In genomic region chr11:81764778-81765177, GRCm38 (mm10) we compare ENCODE assay signal across 18 mouse cellular contexts.
A peak's percentile ranks its signal among the peaks of the same experiment; 100 is the strongest.
DNase-seq lines count a peak whose midpoint lies in the region; ATAC-seq and TF ChIP-seq lines count a peak whose summit lies in the region.
"Had no signal": no experiment of that assay in that cellular context is flagged by ENCODE, and none has a peak within 500 bp of the region (broad histone marks: within the 10 kb centered on the region; RNA-seq: fewer than 3 reads in every experiment).

No protein-coding gene starts in this region.

- H3K27me3 ChIP-seq in hindbrain, postnatal 0 days (ENCODE audit: insufficient read depth, low read length): no peaks in the 10 kb centered on the region
- peaks cover 10% of the 10 kb centered on the region for H3K27me3 ChIP-seq in hindbrain, embryonic 12.5 days
- no peaks in the 10 kb centered on the region for H3K27me3 ChIP-seq in midbrain, postnatal 0 days (ENCODE audit: insufficient read depth, low read length)
- H3K27me3 ChIP-seq in midbrain, embryonic 16.5 days (ENCODE audit: control insufficient read depth, insufficient read depth, low read depth, low read length): no peaks in the 10 kb centered on the region
- H3K27me3 ChIP-seq: forebrain, embryonic 13.5 days; heart, embryonic 12.5 days; kidney, embryonic 15.5 days; liver, embryonic 13.5 days had no signal

- peak; percentile 40; the same call in 1 of the 2 replicates for TF ChIP-seq CTCF in hindbrain, postnatal 0 days (IDR thresholded peaks at IDR 0.05; ENCODE audit: low read depth)
- peak; percentile 54; the same call in 1 of the 2 replicates for TF ChIP-seq CTCF in midbrain, postnatal 0 days (IDR thresholded peaks at IDR 0.05)

- H3K9ac ChIP-seq in hindbrain, postnatal 0 days (replicated peaks; ENCODE audit: low read length): no peak overlapping the region
- no peak overlapping the region for H3K9ac ChIP-seq in hindbrain, embryonic 12.5 days
- H3K9ac ChIP-seq in midbrain, postnatal 0 days (replicated peaks; ENCODE audit: low read length, poor library complexity, severe bottlenecking): no peak overlapping the region
- H3K9ac ChIP-seq in midbrain, embryonic 16.5 days (ENCODE audit: low read depth, low read length): no peak overlapping the region
- H3K9ac ChIP-seq: forebrain, embryonic 13.5 days; heart, embryonic 12.5 days; kidney, embryonic 15.5 days; liver, embryonic 13.5 days had no signal

- no peak for ATAC-seq in hindbrain, postnatal 0 days
- ATAC-seq in hindbrain, embryonic 12.5 days (ENCODE audit: low FRiP score): no peak
- no peak for ATAC-seq in midbrain, postnatal 0 days (ENCODE audit: low FRiP score)
- no peak for ATAC-seq in midbrain, embryonic 16.5 days
- ATAC-seq: forebrain, embryonic 13.5 days had no signal

- H3K4me3 ChIP-seq in hindbrain, postnatal 0 days (ENCODE audit: low read length): no peak overlapping the region
- no peak overlapping the region for H3K4me3 ChIP-seq in hindbrain, embryonic 12.5 days
- H3K4me3 ChIP-seq in midbrain, postnatal 0 days (ENCODE audit: low read depth, low read length): no peak overlapping the region
- H3K4me3 ChIP-seq in midbrain, embryonic 16.5 days (ENCODE audit: low read depth, low read length): no peak overlapping the region
- H3K4me3 ChIP-seq: forebrain, embryonic 13.5 days; heart, embryonic 12.5 days; kidney, embryonic 15.5 days; liver, embryonic 13.5 days; myocyte had no signal

- no peaks in the 10 kb centered on the region for H3K9me3 ChIP-seq in hindbrain, postnatal 0 days (ENCODE audit: low read length)
- H3K9me3 ChIP-seq in hindbrain, embryonic 12.5 days (replicated peaks): no peaks in the 10 kb centered on the region
- H3K9me3 ChIP-seq in midbrain, postnatal 0 days (ENCODE audit: low read length): no peaks in the 10 kb centered on the region
- H3K9me3 ChIP-seq in midbrain, embryonic 16.5 days (replicated peaks; ENCODE audit: control insufficient read depth, low read length, poor library complexity, severe bottlenecking): no peaks in the 10 kb centered on the region
- H3K9me3 ChIP-seq: forebrain, embryonic 13.5 days; heart, embryonic 12.5 days; kidney, embryonic 15.5 days; liver, embryonic 13.5 days had no signal

- H3K27ac ChIP-seq in hindbrain, postnatal 0 days: no peak overlapping the region
- no peak overlapping the region for H3K27ac ChIP-seq in hindbrain, embryonic 12.5 days
- no peak overlapping the region for H3K27ac ChIP-seq in midbrain, postnatal 0 days (ENCODE audit: low read depth, low read length)
- no peak overlapping the region for H3K27ac ChIP-seq in midbrain, embryonic 16.5 days (ENCODE audit: low read length)
- H3K27ac ChIP-seq: forebrain, embryonic 13.5 days; kidney, embryonic 15.5 days; liver, embryonic 13.5 days had no signal

- peak; percentile 14 for DNase-seq in embryo, embryonic 10 days (ENCODE audit: low spot score)
- no peak for DNase-seq in embryo, embryonic 9.5 days (ENCODE audit: extremely low spot score)
- peak; percentile 56 for DNase-seq in hindbrain, postnatal 0 days (ENCODE audit: low spot score)
- peak; percentile 54 for DNase-seq in midbrain, postnatal 0 days (ENCODE audit: low spot score)
- DNase-seq in retina, postnatal 1 day: peak; percentile 35
- no peak for DNase-seq in left cerebral cortex, postnatal 36 days (ENCODE audit: low spot score in 2 of 2)
- DNase-seq: adrenal gland, adult 2 months; cerebellum, adult 8-10 months; heart, postnatal 36 days; liver, embryonic 13.5 days; lung, postnatal 10 days; right cerebral cortex, postnatal 25 days had no signal

- no peak overlapping the region for H3K4me2 ChIP-seq in hindbrain, postnatal 0 days (ENCODE audit: low read depth, low read length)
- H3K4me2 ChIP-seq in hindbrain, embryonic 12.5 days (replicated peaks): no peak overlapping the region
- H3K4me2 ChIP-seq in midbrain, postnatal 0 days (ENCODE audit: low read depth, low read length, poor library complexity, severe bottlenecking): no peak overlapping the region
- H3K4me2 ChIP-seq in midbrain, embryonic 16.5 days (ENCODE audit: low read length): no peak overlapping the region
- H3K4me2 ChIP-seq: forebrain, embryonic 13.5 days; heart, embryonic 12.5 days; kidney, embryonic 15.5 days; liver, embryonic 13.5 days had no signal

- H3K4me1 ChIP-seq in hindbrain, postnatal 0 days (ENCODE audit: insufficient read depth, low read length): peaks cover 10% of the 10 kb centered on the region
- H3K4me1 ChIP-seq in hindbrain, embryonic 12.5 days: peaks cover 8% of the 10 kb centered on the region; the same call in 1 of the 2 replicates
- H3K4me1 ChIP-seq in midbrain, postnatal 0 days (ENCODE audit: insufficient read depth, low read length): no peaks in the 10 kb centered on the region; the same call in 1 of the 2 replicates
- no peaks in the 10 kb centered on the region; the same call in 1 of the 2 replicates for H3K4me1 ChIP-seq in midbrain, embryonic 16.5 days (ENCODE audit: control insufficient read depth, insufficient read depth, low read length)
- H3K4me1 ChIP-seq: heart, embryonic 12.5 days; kidney, embryonic 15.5 days; liver, embryonic 13.5 days had no signal

- no peaks in the 10 kb centered on the region for H3K36me3 ChIP-seq in hindbrain, postnatal 0 days (ENCODE audit: insufficient read depth, low read length)
- H3K36me3 ChIP-seq in hindbrain, embryonic 12.5 days: no peaks in the 10 kb centered on the region
- no peaks in the 10 kb centered on the region for H3K36me3 ChIP-seq in midbrain, postnatal 0 days (ENCODE audit: insufficient read depth, low read length)
- H3K36me3 ChIP-seq in midbrain, embryonic 16.5 days (ENCODE audit: control insufficient read depth, insufficient read depth, low read length): no peaks in the 10 kb centered on the region
- H3K36me3 ChIP-seq: heart, embryonic 12.5 days; kidney, embryonic 15.5 days; liver, embryonic 13.5 days had no signal

- WGBS in hindbrain, postnatal 0 days: 15% methylated on average over 3 of the region's 3 CpGs
- WGBS in hindbrain, embryonic 12.5 days: 24% methylated on average over 3 of the region's 3 CpGs
- WGBS in midbrain, postnatal 0 days: 18% methylated on average over 3 of the region's 3 CpGs
- WGBS in midbrain, embryonic 16.5 days: 13% methylated on average over 3 of the region's 3 CpGs

- intact Hi-C loops in left cerebral cortex, postnatal 36 days (cut with DNase I): loop anchor here (1.0 to 5.0 kb wide), 2 partner anchors 130 to 203 kb away; partner anchors contain the start of gene Asic2

Comparison
In these comparisons a context has a peak if more than half of its experiments do, and no peak if none do; other contexts are left out.
1. DNase-seq: peak in embryo, embryonic 10 days (single experiment), hindbrain, postnatal 0 days (single experiment), midbrain, postnatal 0 days (single experiment) and retina, postnatal 1 day (single experiment); none in embryo, embryonic 9.5 days (single experiment) and left cerebral cortex, postnatal 36 days (0 of 2).